Mouse (Mus musculus): ENCODE results near the gene Pars2. TPM values are rescaled to one million over a fixed set of nuclear protein-coding genes. Genes with fewer than 3 reads are reported as not detected.

Pars2 gene
- polyA plus RNA-seq, 2 experiments, result 14.0 to 14.6 TPM

DNA sequence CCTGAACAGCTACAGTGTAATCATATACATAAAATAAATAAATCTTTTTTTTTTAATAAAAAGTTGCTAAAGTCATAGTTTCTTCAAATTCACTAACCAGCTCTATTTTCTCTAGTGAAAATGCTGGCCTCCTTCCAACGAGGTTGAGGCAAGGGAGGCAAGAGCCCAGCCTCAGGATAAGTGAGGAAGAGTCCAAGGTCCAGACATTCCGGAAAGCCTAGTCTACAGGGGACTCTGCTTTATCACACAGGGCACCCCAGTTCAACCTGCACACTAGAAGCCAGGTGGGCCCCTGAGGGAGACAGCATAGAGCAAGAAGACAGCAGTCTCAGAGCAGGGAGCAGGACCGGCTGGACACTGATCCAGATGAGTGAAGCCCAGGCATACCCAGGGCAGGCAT lies 29.4 kb upstream of the Pars2 start:
- Histone ChIP-seq H3K9me3 (ENCODE audit: control insufficient read depth, low read length) (no peaks in the 10 kb centered on the region), H3K27ac (replicated peaks; ENCODE audit: low read depth, low read length) (no peak overlapping the region), H3K9ac (ENCODE audit: low read depth, low read length, severe bottlenecking) (no peak overlapping the region), H3K36me3 (ENCODE audit: control insufficient read depth, insufficient read depth, low read length) (no peaks in the 10 kb centered on the region), H3K27me3 (ENCODE audit: control insufficient read depth, insufficient read depth, low read length) (peaks cover 27% of the 10 kb centered on the region), H3K4me1 (ENCODE audit: control insufficient read depth, insufficient read depth, low read length) (peaks cover 4% of the 10 kb centered on the region; the same call in 1 of the 2 replicates), H3K4me3 (replicated peaks; ENCODE audit: low read length) (no peak overlapping the region), H3K4me2 (replicated peaks; ENCODE audit: low read depth, low read length, severe bottlenecking) (no peak overlapping the region)
- TF ChIP-seq POLR2A (IDR thresholded peaks at IDR 0.05; ENCODE audit: borderline replicate concordance, extremely low read depth, insufficient read depth, insufficient read length), result no peak
- DNase-seq (ENCODE audit: low spot score) (no peak), ATAC-seq (ENCODE audit: low FRiP score, low read depth) (no peak)
- 70% methylated on average over 3 of the region's 3 CpGs for WGBS

- H3K9me3 ChIP-seq (ENCODE audit: control insufficient read depth, low read length), result no peaks in the 10 kb centered on the region
- H3K27ac ChIP-seq (replicated peaks; ENCODE audit: low read depth, low read length), result no peak within 1 kb of the TSS
- ATAC-seq (ENCODE audit: low FRiP score, low read depth), result no peak
- no peaks in the 10 kb centered on the region for H3K36me3 ChIP-seq (ENCODE audit: control insufficient read depth, insufficient read depth, low read length)
- 26% methylated on average over 16 of the region's 16 CpGs for WGBS
- DNase-seq (ENCODE audit: low spot score), result no peak
- H3K4me2 ChIP-seq (replicated peaks; ENCODE audit: low read depth, low read length, severe bottlenecking), result no peak within 1 kb of the TSS; the same call in 1 of the 2 replicates
- peak within 1 kb of the TSS; percentile 13; the same call in 1 of the 2 replicates for H3K4me3 ChIP-seq (replicated peaks; ENCODE audit: low read length)
- H3K4me1 ChIP-seq (ENCODE audit: control insufficient read depth, insufficient read depth, low read length), result peaks cover 2% of the 10 kb centered on the region; the same call in 1 of the 2 replicates
- no peak within 1 kb of the TSS for H3K9ac ChIP-seq (ENCODE audit: low read depth, low read length, severe bottlenecking)
- H3K27me3 ChIP-seq (ENCODE audit: control insufficient read depth, insufficient read depth, low read length), result peaks cover 27% of the 10 kb centered on the region
- TF ChIP-seq POLR2A (IDR thresholded peaks at IDR 0.05; ENCODE audit: borderline replicate concordance, extremely low read depth, insufficient read depth, insufficient read length), result no peak
Observed at GRCm38 (mm10) chr4:106622030-106622493, 28.8 kb upstream of the Pars2 start, which contains the start of gene Ttc22. Ttc22 (plus strand) TSS chr4:106622432.

- H3K27me3 ChIP-seq (ENCODE audit: control insufficient read depth, insufficient read depth, low read length), result peaks cover 27% of the 10 kb centered on the region
- ATAC-seq (ENCODE audit: low FRiP score, low read depth) (no peak), DNase-seq (ENCODE audit: low spot score) (no peak)
- H3K27ac ChIP-seq (replicated peaks; ENCODE audit: low read depth, low read length), result no peak overlapping the region
- H3K4me1 ChIP-seq (ENCODE audit: control insufficient read depth, insufficient read depth, low read length), result no peaks in the 10 kb centered on the region
- H3K9me3 ChIP-seq (ENCODE audit: control insufficient read depth, low read length), result no peaks in the 10 kb centered on the region
- H3K36me3 ChIP-seq (ENCODE audit: control insufficient read depth, insufficient read depth, low read length), result no peaks in the 10 kb centered on the region
- H3K9ac ChIP-seq (ENCODE audit: low read depth, low read length, severe bottlenecking), result no peak overlapping the region
- H3K4me2 ChIP-seq (replicated peaks; ENCODE audit: low read depth, low read length, severe bottlenecking), result no peak overlapping the region; the same call in 1 of the 2 replicates
- no peak for TF ChIP-seq POLR2A (IDR thresholded peaks at IDR 0.05; ENCODE audit: borderline replicate concordance, extremely low read depth, insufficient read depth, insufficient read length)
- 0 out of 2 replicates have a peak overlapping the region, but pooled peaks have one; percentile 13 for H3K4me3 ChIP-seq (replicated peaks; ENCODE audit: low read length)
- WGBS, result 26% methylated on average over 27 of the region's 28 CpGs
Observed at GRCm38 (mm10) chr4:106622712-106623111, 28.2 kb upstream of the Pars2 start.

DNA sequence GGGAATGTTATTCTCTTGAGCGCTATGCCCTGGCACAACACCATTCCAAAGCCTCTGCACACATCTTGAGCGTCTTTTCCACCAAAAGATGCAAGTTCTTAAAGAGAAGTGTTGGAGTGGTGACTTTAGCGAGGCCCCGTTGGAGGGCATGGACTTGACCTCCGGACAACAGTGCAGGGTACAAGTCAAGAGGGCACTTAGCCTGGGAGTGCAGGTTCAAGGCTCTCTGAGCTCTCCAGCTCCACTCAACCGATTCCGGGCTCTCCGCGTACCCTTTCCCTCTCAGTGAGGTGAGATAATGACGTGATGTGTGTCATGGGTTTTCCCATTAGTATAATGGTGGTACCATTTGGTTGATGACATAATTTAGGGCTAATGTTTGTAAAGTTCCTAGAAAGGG lies 26.6 kb upstream of the Pars2 start:
- DNase-seq (ENCODE audit: low spot score) (no peak), ATAC-seq (ENCODE audit: low FRiP score, low read depth) (no peak)
- H3K27me3 ChIP-seq (ENCODE audit: control insufficient read depth, insufficient read depth, low read length), result peaks cover 27% of the 10 kb centered on the region
- no peak overlapping the region for H3K4me2 ChIP-seq (replicated peaks; ENCODE audit: low read depth, low read length, severe bottlenecking)
- no peak overlapping the region for H3K27ac ChIP-seq (replicated peaks; ENCODE audit: low read depth, low read length)
- no peak for TF ChIP-seq POLR2A (IDR thresholded peaks at IDR 0.05; ENCODE audit: borderline replicate concordance, extremely low read depth, insufficient read depth, insufficient read length)
- H3K9me3 ChIP-seq (ENCODE audit: control insufficient read depth, low read length), result no peaks in the 10 kb centered on the region
- H3K36me3 ChIP-seq (ENCODE audit: control insufficient read depth, insufficient read depth, low read length), result no peaks in the 10 kb centered on the region
- H3K4me1 ChIP-seq (ENCODE audit: control insufficient read depth, insufficient read depth, low read length), result no peaks in the 10 kb centered on the region
- WGBS, result 93% methylated on average over 10 of the region's 10 CpGs
- no peak overlapping the region for H3K9ac ChIP-seq (ENCODE audit: low read depth, low read length, severe bottlenecking)
- H3K4me3 ChIP-seq (replicated peaks; ENCODE audit: low read length), result no peak overlapping the region

- no peak overlapping the region for H3K9ac ChIP-seq (ENCODE audit: low read depth, low read length, severe bottlenecking)
- peaks cover 12% of the 10 kb centered on the region for H3K27me3 ChIP-seq (ENCODE audit: control insufficient read depth, insufficient read depth, low read length)
- no peak for ATAC-seq (ENCODE audit: low FRiP score, low read depth)
- no peaks in the 10 kb centered on the region for H3K9me3 ChIP-seq (ENCODE audit: control insufficient read depth, low read length)
- DNase-seq (ENCODE audit: low spot score), result no peak
- TF ChIP-seq POLR2A (IDR thresholded peaks at IDR 0.05; ENCODE audit: borderline replicate concordance, extremely low read depth, insufficient read depth, insufficient read length), result no peak
- WGBS, result 76% methylated on average over 5 of the region's 5 CpGs
- no peak overlapping the region for H3K27ac ChIP-seq (replicated peaks; ENCODE audit: low read depth, low read length)
- no peaks in the 10 kb centered on the region for H3K36me3 ChIP-seq (ENCODE audit: control insufficient read depth, insufficient read depth, low read length)
- H3K4me2 ChIP-seq (replicated peaks; ENCODE audit: low read depth, low read length, severe bottlenecking), result no peak overlapping the region
- H3K4me3 ChIP-seq (replicated peaks; ENCODE audit: low read length), result no peak overlapping the region
- peaks cover 12% of the 10 kb centered on the region for H3K4me1 ChIP-seq (ENCODE audit: control insufficient read depth, insufficient read depth, low read length)
Observed at GRCm38 (mm10) chr4:106627809-106628208, 23.1 kb upstream of the Pars2 start.
